Mouse (Mus musculus) intestine, postnatal 0 days (tissue): Measurements from ENCODE around the gene Rhag. TPM values are rescaled to one million over a fixed set of nuclear protein-coding genes. Genes with fewer than 3 reads are reported as not detected.
A peak's percentile ranks its signal among the peaks of the same experiment; 100 is the strongest.

Experiments
- ATAC-seq: fragments of 200-750 bp; cut with Nextera tagmentation; 2 replicates; pipeline ENCODE4 v1.8.0; 2017; ENCODE audit warnings: mild to moderate bottlenecking, moderate TSS enrichment, moderate library complexity
- H3K27ac ChIP-seq: fragments of 300-500 bp; sonication (generic); 2 replicates; pipeline ENCODE4 v1.5.1; 2014; ENCODE audit warnings: mild to moderate bottlenecking, low read depth, low read length, moderate library complexity
- H3K27me3 ChIP-seq: fragments of 300-500 bp; sonication (generic); replicated peaks from 2 replicates; pipeline ENCODE4 v1.6.1; 2014; ENCODE audit warnings: low read length, mixed read lengths; ENCODE audit not compliant: control insufficient read depth, insufficient read depth
- H3K36me3 ChIP-seq: fragments of 300-500 bp; sonication (generic); 2 replicates; pipeline ENCODE4 v1.6.1; 2014; ENCODE audit warnings: mild to moderate bottlenecking, moderate library complexity; ENCODE audit not compliant: control insufficient read depth, insufficient read depth
- H3K4me1 ChIP-seq: fragments of 300-500 bp; sonication (generic); replicated peaks from 2 replicates; pipeline ENCODE4 v1.6.1; 2014; ENCODE audit warnings: antibody characterized with exemption, low read length, mixed read lengths; ENCODE audit not compliant: control insufficient read depth, insufficient read depth
- H3K4me2 ChIP-seq: fragments of 300-500 bp; sonication (generic); replicated peaks from 2 replicates; pipeline ENCODE4 v1.6.1; 2014; ENCODE audit warnings: low read depth, mild to moderate bottlenecking, moderate library complexity
- H3K4me3 ChIP-seq: fragments of 300-500 bp; sonication (generic); 2 replicates; pipeline ENCODE4 v1.5.1; 2014; ENCODE audit warnings: low read depth, low read length
- H3K9ac ChIP-seq: fragments of 300-500 bp; sonication (generic); 2 replicates; pipeline ENCODE4 v1.6.1; 2014; ENCODE audit warnings: mild to moderate bottlenecking, low read depth, low read length
- H3K9me3 ChIP-seq: fragments of 300-500 bp; sonication (generic); 2 replicates; pipeline ENCODE4 v1.6.1; 2016; ENCODE audit warnings: mixed run types; ENCODE audit not compliant: control insufficient read depth
- CTCF ChIP-seq: sonication (generic); IDR thresholded peaks from 2 replicates; pipeline ENCODE4 v1.5.1; 2016; ENCODE audit warnings: low read depth, mild to moderate bottlenecking, control low read depth, antibody characterized with exemption, moderate library complexity
- WGBS: fragments of 180-500 bp; shearing (Covaris S2); extraction: QIAGEN DNeasy Blood & Tissue Kit; methylation state at CpG from one replicate; pipeline ENCODE4 v1.1.7; 2014; 5-methylcytosine and 5-hydroxymethylcytosine counted together
- polyA plus RNA-seq: library from polyadenylated mRNA; unstranded; fragments of >200 nt; fragmentation: Nextera tagmentation; extraction: Ambion mirVana; gene quantifications from 2 replicates; pipeline ENCODE4 v1.2.1, GENCODE M21; 2015

Rhag gene
- polyA plus RNA-seq: 0.09 TPM in 1 of 2 replicates, not detected in the other

- Histone ChIP-seq H3K4me3 (no peak within 1 kb of the TSS), H3K9me3 (no peaks in the 10 kb centered on the region), H3K9ac (no peak within 1 kb of the TSS), H3K4me2 (no peak within 1 kb of the TSS), H3K36me3 (no peaks in the 10 kb centered on the region), H3K27me3 (no peaks in the 10 kb centered on the region), H3K4me1 (no peaks in the 10 kb centered on the region), H3K27ac (no peak within 1 kb of the TSS)
- TF ChIP-seq CTCF: no peak
- 44% methylated on average over 1 of the region's 1 CpGs for WGBS
- ATAC-seq: no peak
Observed at GRCm38 (mm10) chr17:40810934-40811333, at the start of gene Rhag. TSS of gene Rhag (plus strand) at chr17:40811126.

GRCm38 (mm10) chr17:40763662-40764061 is 47.3 kb upstream of the Rhag start:
- Histone ChIP-seq H3K4me1 (no peaks in the 10 kb centered on the region), H3K36me3 (no peaks in the 10 kb centered on the region), H3K4me2 (no peak overlapping the region), H3K9ac (no peak overlapping the region), H3K9me3 (no peaks in the 10 kb centered on the region), H3K27ac (no peak overlapping the region), H3K4me3 (no peak overlapping the region), H3K27me3 (no peaks in the 10 kb centered on the region)
- no peak for TF ChIP-seq CTCF
- WGBS: 69% methylated on average over 4 of the region's 4 CpGs
- no peak for ATAC-seq

GRCm38 (mm10) chr17:40767120-40767519 is 43.8 kb upstream of the Rhag start:
- no peak overlapping the region for H3K27ac ChIP-seq
- no peak for ATAC-seq
- no peaks in the 10 kb centered on the region for H3K4me1 ChIP-seq
- H3K9me3 ChIP-seq: no peaks in the 10 kb centered on the region
- H3K27me3 ChIP-seq: no peaks in the 10 kb centered on the region
- H3K36me3 ChIP-seq: no peaks in the 10 kb centered on the region
- 73% methylated on average over 1 of the region's 1 CpGs for WGBS
- no peak overlapping the region for H3K4me3 ChIP-seq
- no peak overlapping the region for H3K9ac ChIP-seq
- TF ChIP-seq CTCF: no peak
- no peak overlapping the region for H3K4me2 ChIP-seq

GRCm38 (mm10) chr17:40789877-40790276 is 21.0 kb upstream of the Rhag start:
- no peak overlapping the region for H3K4me3 ChIP-seq
- TF ChIP-seq CTCF: no peak
- H3K27ac ChIP-seq: no peak overlapping the region
- H3K36me3 ChIP-seq: no peaks in the 10 kb centered on the region
- H3K27me3 ChIP-seq: no peaks in the 10 kb centered on the region
- ATAC-seq: no peak
- no peak overlapping the region for H3K9ac ChIP-seq
- H3K9me3 ChIP-seq: no peaks in the 10 kb centered on the region
- H3K4me1 ChIP-seq: no peaks in the 10 kb centered on the region
- H3K4me2 ChIP-seq: no peak overlapping the region

- no peak overlapping the region for H3K9ac ChIP-seq
- no peaks in the 10 kb centered on the region for H3K36me3 ChIP-seq
- TF ChIP-seq CTCF: peak; percentile 44
- no peak overlapping the region for H3K4me3 ChIP-seq
- no peak for ATAC-seq
- H3K4me2 ChIP-seq: no peak overlapping the region
- no peaks in the 10 kb centered on the region for H3K4me1 ChIP-seq
- no peaks in the 10 kb centered on the region for H3K9me3 ChIP-seq
- WGBS: 49% methylated on average over 20 of the region's 20 CpGs
- H3K27me3 ChIP-seq: no peaks in the 10 kb centered on the region
- no peak overlapping the region for H3K27ac ChIP-seq
Observed at GRCm38 (mm10) chr17:40793921-40794854, 16.7 kb upstream of the Rhag start.

- H3K4me2 ChIP-seq: no peak overlapping the region
- H3K27me3 ChIP-seq: no peaks in the 10 kb centered on the region
- H3K4me3 ChIP-seq: no peak overlapping the region
- H3K27ac ChIP-seq: no peak overlapping the region
- no peaks in the 10 kb centered on the region for H3K4me1 ChIP-seq
- TF ChIP-seq CTCF: no peak
- 84% methylated on average over 3 of the region's 3 CpGs for WGBS
- no peaks in the 10 kb centered on the region for H3K9me3 ChIP-seq
- no peak overlapping the region for H3K9ac ChIP-seq
- no peak for ATAC-seq
- H3K36me3 ChIP-seq: no peaks in the 10 kb centered on the region
Observed at GRCm38 (mm10) chr17:40802707-40803340, 8.1 kb upstream of the Rhag start.
